Mouse (Mus musculus): ENCODE data around the gene Rem2. TPM values are rescaled to one million over a fixed set of nuclear protein-coding genes. Genes with fewer than 3 reads are reported as not detected.

Gene Rem2
- polyA plus RNA-seq, 1 experiment from 2014 or later, result 6.9 TPM

- no peaks in the 10 kb centered on the region for H3K27me3 ChIP-seq
- WGBS, result 52% methylated on average over 2 of the region's 2 CpGs
- ATAC-seq (ENCODE audit: insufficient number of reproducible peaks, insufficient read depth, low FRiP score, low TSS enrichment), result no peak
- H3K27ac ChIP-seq, result no peak overlapping the region
- no peaks in the 10 kb centered on the region for H3K4me1 ChIP-seq
- no peak overlapping the region for H3K4me2 ChIP-seq (replicated peaks)
- peaks cover 7% of the 10 kb centered on the region for H3K36me3 ChIP-seq
- no peak overlapping the region for H3K9ac ChIP-seq
- no peaks in the 10 kb centered on the region for H3K9me3 ChIP-seq
- no peak overlapping the region for H3K4me3 ChIP-seq
Observed at GRCm38 (mm10) chr14:54501365-54501764, 25.5 kb downstream of the Rem2 start.

- H3K9ac ChIP-seq, result no peak overlapping the region
- no peaks in the 10 kb centered on the region for H3K27me3 ChIP-seq
- no peaks in the 10 kb centered on the region for H3K4me1 ChIP-seq
- H3K4me2 ChIP-seq (replicated peaks), result no peak overlapping the region
- H3K36me3 ChIP-seq, result peaks cover 25% of the 10 kb centered on the region
- no peak overlapping the region for H3K27ac ChIP-seq
- ATAC-seq (ENCODE audit: insufficient number of reproducible peaks, insufficient read depth, low FRiP score, low TSS enrichment), result no peak
- WGBS, result 84% methylated on average over 2 of the region's 2 CpGs
- H3K4me3 ChIP-seq, result no peak overlapping the region
- H3K9me3 ChIP-seq, result no peaks in the 10 kb centered on the region
Observed at GRCm38 (mm10) chr14:54503092-54503491, 27.2 kb downstream of the Rem2 start.

GRCm38 (mm10) chr14:54509774-54510173 is 33.9 kb downstream of the Rem2 start:
- ATAC-seq (ENCODE audit: insufficient number of reproducible peaks, insufficient read depth, low FRiP score, low TSS enrichment), result no peak
- WGBS, result 91% methylated on average over 9 of the region's 9 CpGs
- Histone ChIP-seq H3K4me1 (no peaks in the 10 kb centered on the region), H3K27me3 (no peaks in the 10 kb centered on the region), H3K9ac (no peak overlapping the region), H3K27ac (no peak overlapping the region), H3K4me3 (no peak overlapping the region), H3K4me2 (replicated peaks) (no peak overlapping the region), H3K9me3 (0 out of 2 replicates have a peak, but pooled peaks cover 4% of the 10 kb centered on the region), H3K36me3 (peaks cover 91% of the 10 kb centered on the region)

- peaks cover 35% of the 10 kb centered on the region for H3K36me3 ChIP-seq
- no peak overlapping the region for H3K27ac ChIP-seq
- peaks cover 8% of the 10 kb centered on the region; the same call in 1 of the 2 replicates for H3K4me1 ChIP-seq
- H3K27me3 ChIP-seq, result no peaks in the 10 kb centered on the region
- WGBS, result 4% methylated on average over 17 of the region's 17 CpGs
- no peak for ATAC-seq (ENCODE audit: insufficient number of reproducible peaks, insufficient read depth, low FRiP score, low TSS enrichment)
- H3K9me3 ChIP-seq, result 0 out of 2 replicates have a peak, but pooled peaks cover 4% of the 10 kb centered on the region
- peak overlapping the region; percentile 70 for H3K4me2 ChIP-seq (replicated peaks)
- peak overlapping the region; percentile 71 for H3K9ac ChIP-seq
- H3K4me3 ChIP-seq, result peak overlapping the region; percentile 61
Observed at GRCm38 (mm10) chr14:54516710-54517310, 40.9 kb downstream of the Rem2 start.

GRCm38 (mm10) chr14:54523600-54523999 is 47.7 kb downstream of the Rem2 start:
- no peaks in the 10 kb centered on the region for H3K36me3 ChIP-seq
- peaks cover 14% of the 10 kb centered on the region for H3K4me1 ChIP-seq
- H3K9me3 ChIP-seq, result no peaks in the 10 kb centered on the region
- H3K4me3 ChIP-seq, result no peak overlapping the region
- ATAC-seq (ENCODE audit: insufficient number of reproducible peaks, insufficient read depth, low FRiP score, low TSS enrichment), result no peak
- 30% methylated on average over 6 of the region's 6 CpGs for WGBS
- H3K9ac ChIP-seq, result no peak overlapping the region
- H3K27ac ChIP-seq, result no peak overlapping the region
- no peak overlapping the region for H3K4me2 ChIP-seq (replicated peaks)
- no peaks in the 10 kb centered on the region for H3K27me3 ChIP-seq

- Histone ChIP-seq H3K27me3 (no peaks in the 10 kb centered on the region), H3K4me1 (peaks cover 17% of the 10 kb centered on the region), H3K4me3 (peak overlapping the region; percentile 41), H3K27ac (peak overlapping the region; percentile 73), H3K9me3 (no peaks in the 10 kb centered on the region), H3K36me3 (no peaks in the 10 kb centered on the region), H3K9ac (peak overlapping the region; percentile 49), H3K4me2 (replicated peaks) (peak overlapping the region; percentile 69)
- ATAC-seq (ENCODE audit: insufficient number of reproducible peaks, insufficient read depth, low FRiP score, low TSS enrichment), result peak; percentile 82; the same call in 1 of the 2 replicates
- under 1% methylated on average over 18 of the region's 18 CpGs for WGBS
Observed at GRCm38 (mm10) chr14:54527227-54528006, 51.5 kb downstream of the Rem2 start.

- Histone ChIP-seq H3K4me3 (peak overlapping the region; percentile 41), H3K9ac (no peak overlapping the region; the same call in 1 of the 2 replicates), H3K4me2 (replicated peaks) (peak overlapping the region; percentile 69), H3K27me3 (no peaks in the 10 kb centered on the region), H3K36me3 (no peaks in the 10 kb centered on the region), H3K4me1 (peaks cover 17% of the 10 kb centered on the region), H3K9me3 (no peaks in the 10 kb centered on the region), H3K27ac (peak overlapping the region; percentile 73)
- ATAC-seq (ENCODE audit: insufficient number of reproducible peaks, insufficient read depth, low FRiP score, low TSS enrichment), result no peak
- WGBS, result 15% methylated on average over 5 of the region's 5 CpGs
Observed at GRCm38 (mm10) chr14:54528007-54528393, 52.1 kb downstream of the Rem2 start.

- Histone ChIP-seq H3K4me2 (replicated peaks) (peak overlapping the region; percentile 69; the same call in 1 of the 2 replicates), H3K9me3 (no peaks in the 10 kb centered on the region), H3K4me3 (no peak overlapping the region), H3K9ac (no peak overlapping the region), H3K27ac (peak overlapping the region; percentile 73), H3K27me3 (no peaks in the 10 kb centered on the region), H3K4me1 (peaks cover 17% of the 10 kb centered on the region), H3K36me3 (no peaks in the 10 kb centered on the region)
- ATAC-seq (ENCODE audit: insufficient number of reproducible peaks, insufficient read depth, low FRiP score, low TSS enrichment), result peak; percentile 76
- WGBS, result 10% methylated on average over 17 of the region's 17 CpGs
Observed at GRCm38 (mm10) chr14:54528446-54529111, 52.7 kb downstream of the Rem2 start.

Other genes starting within 250 kb of the Rem2 start
- 264 and 270 TPM in 2 replicates for gene Dad1, start 222.0 kb upstream of the Rem2 start, polyA plus RNA-seq (2016; fragmentation: Nextera tagmentation; extraction: Ambion mirVana)
- gene Abhd4, start 221.9 kb upstream of the Rem2 start, polyA plus RNA-seq (2016; fragmentation: Nextera tagmentation; extraction: Ambion mirVana), result 51.5 and 51.9 TPM in 2 replicates
- not detected in 2 replicates for gene Olfr49, start 191.2 kb upstream of the Rem2 start, polyA plus RNA-seq (2016; fragmentation: Nextera tagmentation; extraction: Ambion mirVana)
- 43.3 and 47.4 TPM in 2 replicates for gene Oxa1l, start 115.3 kb upstream of the Rem2 start, polyA plus RNA-seq (2016; fragmentation: Nextera tagmentation; extraction: Ambion mirVana)
- gene Slc7a7, start 58.3 kb upstream of the Rem2 start, polyA plus RNA-seq (2016; fragmentation: Nextera tagmentation; extraction: Ambion mirVana), result 4.8 and 5.2 TPM in 2 replicates
- gene Mrpl52, start 49.2 kb upstream of the Rem2 start, polyA plus RNA-seq (2016; fragmentation: Nextera tagmentation; extraction: Ambion mirVana), result 253 and 263 TPM in 2 replicates
- gene Mmp14, start 44.5 kb upstream of the Rem2 start, polyA plus RNA-seq (2016; fragmentation: Nextera tagmentation; extraction: Ambion mirVana), result 182 and 194 TPM in 2 replicates
- gene Lrp10, start 12.0 kb upstream of the Rem2 start, polyA plus RNA-seq (2016; fragmentation: Nextera tagmentation; extraction: Ambion mirVana), result 33.1 and 34.6 TPM in 2 replicates
- 96.4 and 101 TPM in 2 replicates for gene Prmt5, start 41.4 kb downstream of the Rem2 start, polyA plus RNA-seq (2016; fragmentation: Nextera tagmentation; extraction: Ambion mirVana)
- gene Haus4, start 78.5 kb downstream of the Rem2 start, polyA plus RNA-seq (2016; fragmentation: Nextera tagmentation; extraction: Ambion mirVana), result 50.5 and 52.3 TPM in 2 replicates
- 67.8 and 69.0 TPM in 2 replicates for gene Ajuba, start 101.5 kb downstream of the Rem2 start, polyA plus RNA-seq (2016; fragmentation: Nextera tagmentation; extraction: Ambion mirVana)
- 9.0 and 10.1 TPM in 2 replicates for gene 4931414P19Rik, start 129.9 kb downstream of the Rem2 start, polyA plus RNA-seq (2016; fragmentation: Nextera tagmentation; extraction: Ambion mirVana)
- 381 and 403 TPM in 2 replicates for gene Psmb5, start 141.9 kb downstream of the Rem2 start, polyA plus RNA-seq (2016; fragmentation: Nextera tagmentation; extraction: Ambion mirVana)
- gene Psmb11, start 145.3 kb downstream of the Rem2 start, polyA plus RNA-seq (2016; fragmentation: Nextera tagmentation; extraction: Ambion mirVana), result 0.05 and 0.10 TPM in 2 replicates
- gene Gm17606, start 164.9 kb downstream of the Rem2 start, polyA plus RNA-seq (2016; fragmentation: Nextera tagmentation; extraction: Ambion mirVana), result 1.1 TPM in 1 of 2 replicates, not detected in the other
- gene Cdh24, start 165.3 kb downstream of the Rem2 start, polyA plus RNA-seq (2016; fragmentation: Nextera tagmentation; extraction: Ambion mirVana), result 10.8 and 11.9 TPM in 2 replicates
- gene 1700123O20Rik, start 210.1 kb downstream of the Rem2 start, polyA plus RNA-seq (2016; fragmentation: Nextera tagmentation; extraction: Ambion mirVana), result 94.4 and 106 TPM in 2 replicates
- gene Acin1, start 210.8 kb downstream of the Rem2 start, polyA plus RNA-seq (2016; fragmentation: Nextera tagmentation; extraction: Ambion mirVana), result 150 and 157 TPM in 2 replicates
- 0.09 and 0.19 TPM in 2 replicates for gene Gm29776, start 222.7 kb downstream of the Rem2 start, polyA plus RNA-seq (2016; fragmentation: Nextera tagmentation; extraction: Ambion mirVana)
- 0.42 TPM in 1 of 2 replicates, not detected in the other for gene Cebpe, start 236.1 kb downstream of the Rem2 start, polyA plus RNA-seq (2016; fragmentation: Nextera tagmentation; extraction: Ambion mirVana)